Comparison of ENCODE assay signal across 13 mouse cellular contexts in genomic region chr10:95508126-95508525, GRCm38 (mm10).
"Had no signal": no experiment of that assay in that cellular context is flagged by ENCODE, and none has a peak within 500 bp of the region (broad histone marks: within the 10 kb centered on the region; RNA-seq: fewer than 3 reads in every experiment).

No protein-coding gene starts in this region.

- H3K9me3 ChIP-seq: limb, embryonic 15.5 days; midbrain, embryonic 10.5 days; midbrain, embryonic 15.5 days; neural tube, embryonic 12.5 days had no signal

- DNase-seq: kidney, postnatal 10 days; kidney, postnatal 4 days; liver, embryonic 13.5 days; lung, adult 18-20 months; right cerebral cortex, postnatal 4 days; spleen, adult 18-20 months; thymus, adult 2 months; thymus, postnatal 4 days had no signal

- H3K27me3 ChIP-seq: limb, embryonic 15.5 days; liver, embryonic 13.5 days; midbrain, embryonic 15.5 days; neural tube, embryonic 12.5 days had no signal

- H3K4me1 ChIP-seq: limb, embryonic 15.5 days; liver, embryonic 13.5 days; midbrain, embryonic 10.5 days; midbrain, embryonic 15.5 days; neural tube, embryonic 12.5 days had no signal

- H3K4me3 ChIP-seq: limb, embryonic 15.5 days; liver, embryonic 13.5 days; midbrain, embryonic 10.5 days; midbrain, embryonic 15.5 days; neural tube, embryonic 12.5 days had no signal

- H3K9ac ChIP-seq: limb, embryonic 15.5 days; liver, embryonic 13.5 days; midbrain, embryonic 15.5 days; neural tube, embryonic 12.5 days had no signal

- H3K27ac ChIP-seq: limb, embryonic 15.5 days; liver, embryonic 13.5 days; midbrain, embryonic 10.5 days; midbrain, embryonic 15.5 days; neural tube, embryonic 12.5 days had no signal

- H3K4me2 ChIP-seq: limb, embryonic 15.5 days; liver, embryonic 13.5 days; midbrain, embryonic 15.5 days; neural tube, embryonic 12.5 days had no signal

- ATAC-seq: lung, postnatal 0 days; midbrain, embryonic 15.5 days had no signal

- H3K36me3 ChIP-seq: limb, embryonic 15.5 days; liver, embryonic 13.5 days; midbrain, embryonic 10.5 days; midbrain, embryonic 15.5 days; neural tube, embryonic 12.5 days had no signal
